9 mouse cellular contexts compared by ENCODE assay signal in genomic region chr2:6098924-6099323, GRCm38 (mm10). TPM values are rescaled to one million over a fixed set of nuclear protein-coding genes. Genes with fewer than 3 reads are reported as not detected.
DNase-seq lines count a peak whose midpoint lies in the region; ATAC-seq and TF ChIP-seq lines count a peak whose summit lies in the region.
"Had no signal": no experiment of that assay in that cellular context is flagged by ENCODE, and none has a peak within 500 bp of the region (broad histone marks: within the 10 kb centered on the region; RNA-seq: fewer than 3 reads in every experiment).

No protein-coding gene starts in this region.

- H3K4me1 ChIP-seq in embryonic facial prominence, embryonic 14.5 days (ENCODE audit: control insufficient read depth, insufficient read depth, low read length): peaks cover 16% of the 10 kb centered on the region; the same call in 1 of the 2 replicates

- DNase-seq in gastrocnemius, adult 2 months: peak; percentile 50
- no peak for DNase-seq in gastrocnemius, adult 8-10 months (ENCODE audit: low spot score in 2 of 2)
- peak; percentile 84 for DNase-seq in embryonic facial prominence, embryonic 14.5 days (ENCODE audit: low spot score)
- DNase-seq in heart, postnatal 36 days: peak; percentile 27 to 46
- DNase-seq in lung, postnatal 36 days: peak; percentile 84
- DNase-seq in frontal cortex, postnatal 25 days (ENCODE audit: low spot score in 2 of 2): no peak
- DNase-seq in cerebellum, postnatal 10 days: no peak

- peaks cover 9% of the 10 kb centered on the region for H3K27me3 ChIP-seq in embryonic facial prominence, embryonic 14.5 days (replicated peaks; ENCODE audit: control insufficient read depth, insufficient read depth, low read length)

- H3K27ac ChIP-seq in gastrocnemius, adult 2 months: peak overlapping the region; percentile 64
- H3K27ac ChIP-seq in embryonic facial prominence, embryonic 14.5 days (replicated peaks; ENCODE audit: low read depth, low read length): 0 out of 2 replicates have a peak overlapping the region, but pooled peaks have one; percentile 2
- H3K27ac ChIP-seq: left cerebral cortex, adult 2 months had no signal

- 20% methylated on average over 6 of the region's 6 CpGs for WGBS in embryonic facial prominence, embryonic 14.5 days

- no peak overlapping the region for H3K9ac ChIP-seq in embryonic facial prominence, embryonic 14.5 days (ENCODE audit: low read depth, low read length)

- ATAC-seq in embryonic facial prominence, embryonic 14.5 days (ENCODE audit: low read depth): peak; percentile 61
- no peak for ATAC-seq in erythroid progenitor cell, adult 5-6 weeks (replicated peaks; ENCODE audit: low FRiP score, poor library complexity, severe bottlenecking)

- TF ChIP-seq CTCF in gastrocnemius, adult 2 months (IDR thresholded peaks at IDR 0.05): no peak

- intact Hi-C loops in gastrocnemius, adult 2 months (cut with DNase I): no loop called here
- intact Hi-C loops in heart, postnatal 36 days (cut with DNase I): no loop called here

- H3K4me2 ChIP-seq in embryonic facial prominence, embryonic 14.5 days (ENCODE audit: low read depth, low read length): no peak overlapping the region

- no peaks in the 10 kb centered on the region for H3K36me3 ChIP-seq in embryonic facial prominence, embryonic 14.5 days (ENCODE audit: control insufficient read depth, insufficient read depth, low read length)

- peak overlapping the region; percentile 35 for H3K4me3 ChIP-seq in gastrocnemius, adult 2 months
- no peak overlapping the region for H3K4me3 ChIP-seq in embryonic facial prominence, embryonic 14.5 days (ENCODE audit: low read depth, low read length)
- H3K4me3 ChIP-seq: left cerebral cortex, adult 2 months had no signal

- H3K9me3 ChIP-seq in embryonic facial prominence, embryonic 14.5 days (ENCODE audit: control insufficient read depth, low read length): no peaks in the 10 kb centered on the region

RNA-seq across cellular contexts. Expression of gene Proser2, which starts 31.1 kb away (rescaled TPM):
- 1 to 10 TPM; 1.4 to 2.1 TPM for total RNA-seq in gastrocnemius, adult 2 months (2021)
- total RNA-seq in gastrocnemius, adult 8-10 months (2022): under 1 TPM; 0.70 to 0.97 (median 0.90) TPM
- 9.9 and 10.8 TPM in 2 replicates for polyA plus RNA-seq in embryonic facial prominence, embryonic 14.5 days (2014; fragmentation: Nextera tagmentation; extraction: Ambion mirVana)
- 10 to 100 TPM; 12.0 to 21.3 TPM for total RNA-seq in heart, postnatal 36 days (2021)
- total RNA-seq in erythroid progenitor cell, adult 5-6 weeks (2015; ENCODE audit: low replicate concordance): 2.5 TPM in 1 of 2 replicates, not detected in the other
- not detected in 2 replicates for total RNA-seq in erythroid progenitor cell, adult 5-6 weeks (2017; ENCODE audit: low replicate concordance)

Comparison
In these comparisons a context has a peak if more than half of its experiments do, and no peak if none do; other contexts are left out.
1. DNase-seq: peak in gastrocnemius, adult 2 months (single experiment), embryonic facial prominence, embryonic 14.5 days (single experiment), heart, postnatal 36 days (2 of 2) and lung, postnatal 36 days (single experiment); none in gastrocnemius, adult 8-10 months (0 of 2), frontal cortex, postnatal 25 days (0 of 2) and cerebellum, postnatal 10 days (0 of 2).